Mouse (Mus musculus) ES-Bruce4 (cell line): ENCODE data around the gene Dusp5.

Source experiments
- CTCF ChIP-seq: IDR thresholded peaks from one replicate; pipeline ENCODE4 v1.8.1; 2011; ENCODE audit warnings: low read depth, low read length
- POLR2A ChIP-seq: IDR thresholded peaks from one replicate; pipeline ENCODE4 v1.8.1; 2011; ENCODE audit warnings: low read length; ENCODE audit not compliant: insufficient read depth

- TF ChIP-seq CTCF (no peak), POLR2A (no peak)
These were observed 35.0 kb upstream of the Dusp5 start for GRCm38 (mm10) chr19:53493866-53494265.
